Mouse (Mus musculus): Measurements from ENCODE around the gene Hoxb4. TPM values are rescaled to one million over a fixed set of nuclear protein-coding genes. Genes with fewer than 3 reads are reported as not detected.

The Hoxb4 gene
- polyA plus RNA-seq, 1 experiment from 2014 or later, result 3.8 TPM

DNA sequence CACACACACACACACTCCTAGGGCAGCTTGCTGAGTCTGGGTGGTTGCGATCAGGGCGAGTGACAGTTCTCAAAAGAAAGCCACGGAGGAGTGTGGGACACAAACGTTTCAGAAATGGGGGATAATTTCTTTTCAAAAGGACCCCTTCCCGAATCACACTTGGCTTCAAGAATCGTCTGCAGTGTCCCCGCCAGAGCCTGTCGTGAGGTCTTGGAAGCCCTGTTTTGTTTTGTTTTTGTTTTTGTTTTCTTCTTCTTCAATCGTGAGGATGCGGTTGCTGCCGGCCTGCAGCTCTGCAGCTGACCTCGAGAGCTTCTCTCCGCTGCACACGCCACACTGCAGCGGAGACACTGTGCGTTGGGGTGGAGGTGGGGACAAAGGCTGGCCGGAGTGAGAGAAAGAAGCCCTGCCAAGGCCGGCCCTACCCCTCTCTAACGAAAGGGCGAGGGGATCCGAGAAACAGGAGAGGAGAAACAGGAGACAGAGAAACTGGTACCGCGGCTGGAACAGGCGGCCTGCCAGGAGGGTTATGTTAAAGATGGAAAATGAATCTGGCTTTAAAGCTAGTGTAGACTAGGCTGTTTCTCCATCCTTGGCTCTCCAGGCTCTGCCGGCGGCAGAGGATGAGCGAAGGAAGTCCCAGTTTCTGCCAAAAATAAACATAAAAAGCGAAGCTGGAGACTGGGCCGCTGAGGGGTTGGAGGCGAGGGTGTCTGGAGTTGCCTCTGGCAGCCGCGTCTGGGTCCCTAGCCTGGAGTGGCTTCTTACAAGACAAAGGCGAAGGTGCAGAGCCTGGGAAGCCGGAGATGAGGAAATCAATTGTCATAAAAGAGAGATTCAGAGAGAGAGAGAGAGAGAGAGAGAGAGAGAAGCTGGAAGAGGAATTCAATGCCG, 40.7 kb upstream of the Hoxb4 start:
- peak overlapping the region; percentile 36 for H3K4me2 ChIP-seq (ENCODE audit: low read length)
- no peak overlapping the region for H3K4me3 ChIP-seq (ENCODE audit: low read depth, low read length)
- no peaks in the 10 kb centered on the region for H3K9me3 ChIP-seq (ENCODE audit: control insufficient read depth, low read length)
- 7% methylated on average over 35 of the region's 35 CpGs for WGBS
- 0 out of 2 replicates have a peak overlapping the region, but pooled peaks have one; percentile 20 for H3K9ac ChIP-seq (ENCODE audit: low read length)
- H3K27ac ChIP-seq (ENCODE audit: low read depth), result no peak overlapping the region
- peaks cover 86% of the 10 kb centered on the region for H3K27me3 ChIP-seq (replicated peaks; ENCODE audit: control insufficient read depth, insufficient read depth, low read length)
- DNase-seq (ENCODE audit: low spot score), result no peak
- no peak for ATAC-seq (replicated peaks; ENCODE audit: low FRiP score, low TSS enrichment, low read depth)
- peaks cover 7% of the 10 kb centered on the region; the same call in 1 of the 2 replicates for H3K4me1 ChIP-seq (replicated peaks; ENCODE audit: control insufficient read depth, insufficient read depth, low read length)
- H3K36me3 ChIP-seq (ENCODE audit: control insufficient read depth, insufficient read depth, low read length), result no peaks in the 10 kb centered on the region

- H3K36me3 ChIP-seq (ENCODE audit: control insufficient read depth, insufficient read depth, low read length), result no peaks in the 10 kb centered on the region
Observed at GRCm38 (mm10) chr11:96278324-96278723, 39.7 kb upstream of the Hoxb4 start.

GRCm38 (mm10) chr11:96278773-96279172, 39.3 kb upstream of the Hoxb4 start:
- Histone ChIP-seq H3K9ac (ENCODE audit: low read length) (no peak overlapping the region), H3K4me1 (replicated peaks; ENCODE audit: control insufficient read depth, insufficient read depth, low read length) (peaks cover 7% of the 10 kb centered on the region; the same call in 1 of the 2 replicates)
- ATAC-seq (replicated peaks; ENCODE audit: low FRiP score, low TSS enrichment, low read depth), result peak; percentile 32

More at GRCm38 (mm10) chr11:96278324-96278723, 39.7 kb upstream of the Hoxb4 start:
- Histone ChIP-seq H3K27me3 (replicated peaks; ENCODE audit: control insufficient read depth, insufficient read depth, low read length) (peaks cover 77% of the 10 kb centered on the region), H3K4me3 (ENCODE audit: low read depth, low read length) (no peak overlapping the region), H3K4me2 (ENCODE audit: low read length) (0 out of 2 replicates have a peak overlapping the region, but pooled peaks have one; percentile 36), H3K9me3 (ENCODE audit: control insufficient read depth, low read length) (no peaks in the 10 kb centered on the region), H3K9ac (ENCODE audit: low read length) (no peak overlapping the region), H3K27ac (ENCODE audit: low read depth) (no peak overlapping the region), H3K4me1 (replicated peaks; ENCODE audit: control insufficient read depth, insufficient read depth, low read length) (peaks cover 7% of the 10 kb centered on the region; the same call in 1 of the 2 replicates)
- 19% methylated on average over 14 of the region's 14 CpGs for WGBS
- ATAC-seq (replicated peaks; ENCODE audit: low FRiP score, low TSS enrichment, low read depth) (no peak), DNase-seq (ENCODE audit: low spot score) (no peak)

DNA sequence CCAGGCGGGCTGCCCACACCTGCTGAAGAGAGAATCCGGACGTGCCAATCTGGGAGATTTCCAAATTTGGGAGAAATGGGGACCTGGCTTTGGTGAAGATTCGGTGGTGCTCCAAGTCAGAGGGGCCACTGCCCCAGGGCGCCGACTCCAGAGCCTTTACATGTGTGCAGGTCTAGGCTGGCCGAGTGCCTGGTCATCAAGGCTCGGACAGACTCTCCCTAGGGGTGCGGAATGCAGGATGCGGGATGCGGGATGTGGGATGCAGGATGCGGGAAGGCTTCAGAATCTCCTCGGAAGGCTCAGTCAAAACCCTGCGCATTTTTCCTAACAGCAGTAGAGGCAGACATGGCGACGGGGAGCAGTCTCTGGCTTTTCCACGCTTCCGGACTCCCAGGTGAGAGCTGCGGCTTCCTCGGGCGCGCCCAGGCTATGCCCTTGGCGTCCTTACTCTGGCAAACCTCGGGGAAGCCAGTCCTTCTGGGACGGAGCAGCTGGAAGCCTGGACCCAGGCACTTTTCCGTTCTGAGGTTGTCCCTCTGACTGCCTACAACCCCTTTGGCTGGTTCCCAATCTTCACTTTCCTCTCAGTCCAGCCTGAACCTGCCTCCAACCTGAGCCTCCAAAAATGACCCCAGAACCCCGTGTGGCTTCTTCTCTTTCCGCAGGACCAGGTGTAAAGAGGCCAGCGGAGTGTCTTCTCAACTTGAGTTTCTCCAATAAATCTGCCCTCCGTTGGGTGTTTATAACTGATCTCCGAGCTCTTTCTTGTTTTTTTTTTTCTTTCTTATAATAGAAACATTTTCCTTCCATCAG, 38.4 kb upstream of the Hoxb4 start:
- peaks cover 64% of the 10 kb centered on the region for H3K27me3 ChIP-seq (replicated peaks; ENCODE audit: control insufficient read depth, insufficient read depth, low read length)
- no peaks in the 10 kb centered on the region for H3K36me3 ChIP-seq (ENCODE audit: control insufficient read depth, insufficient read depth, low read length)
- no peak overlapping the region for H3K9ac ChIP-seq (ENCODE audit: low read length)
- 7% methylated on average over 31 of the region's 31 CpGs for WGBS
- H3K4me1 ChIP-seq (replicated peaks; ENCODE audit: control insufficient read depth, insufficient read depth, low read length), result peaks cover 7% of the 10 kb centered on the region; the same call in 1 of the 2 replicates
- no peak overlapping the region for H3K4me3 ChIP-seq (ENCODE audit: low read depth, low read length)
- H3K9me3 ChIP-seq (ENCODE audit: control insufficient read depth, low read length), result no peaks in the 10 kb centered on the region
- DNase-seq (ENCODE audit: low spot score) (no peak), ATAC-seq (replicated peaks; ENCODE audit: low FRiP score, low TSS enrichment, low read depth) (no peak)
- H3K27ac ChIP-seq (ENCODE audit: low read depth), result no peak overlapping the region
- peak overlapping the region; percentile 33; the same call in 1 of the 2 replicates for H3K4me2 ChIP-seq (ENCODE audit: low read length)

More at GRCm38 (mm10) chr11:96278773-96279172, 39.3 kb upstream of the Hoxb4 start:
- peak; percentile 94 for DNase-seq (ENCODE audit: low spot score)
- H3K36me3 ChIP-seq (ENCODE audit: control insufficient read depth, insufficient read depth, low read length), result no peaks in the 10 kb centered on the region
- H3K4me2 ChIP-seq (ENCODE audit: low read length), result no peak overlapping the region
- under 1% methylated on average over 9 of the region's 9 CpGs for WGBS
- H3K9me3 ChIP-seq (ENCODE audit: control insufficient read depth, low read length), result no peaks in the 10 kb centered on the region
- no peak overlapping the region for H3K27ac ChIP-seq (ENCODE audit: low read depth)
- peaks cover 72% of the 10 kb centered on the region for H3K27me3 ChIP-seq (replicated peaks; ENCODE audit: control insufficient read depth, insufficient read depth, low read length)
- no peak overlapping the region for H3K4me3 ChIP-seq (ENCODE audit: low read depth, low read length)

- DNase-seq (ENCODE audit: low spot score) (no peak), ATAC-seq (replicated peaks; ENCODE audit: low FRiP score, low TSS enrichment, low read depth) (no peak)
- Histone ChIP-seq H3K9ac (ENCODE audit: low read length) (no peak overlapping the region), H3K36me3 (ENCODE audit: control insufficient read depth, insufficient read depth, low read length) (no peaks in the 10 kb centered on the region), H3K4me2 (ENCODE audit: low read length) (peak overlapping the region; percentile 86; the same call in 1 of the 2 replicates), H3K27me3 (replicated peaks; ENCODE audit: control insufficient read depth, insufficient read depth, low read length) (peaks cover 53% of the 10 kb centered on the region), H3K4me3 (ENCODE audit: low read depth, low read length) (no peak overlapping the region), H3K4me1 (replicated peaks; ENCODE audit: control insufficient read depth, insufficient read depth, low read length) (peaks cover 7% of the 10 kb centered on the region; the same call in 1 of the 2 replicates), H3K9me3 (ENCODE audit: control insufficient read depth, low read length) (no peaks in the 10 kb centered on the region), H3K27ac (ENCODE audit: low read depth) (no peak overlapping the region)
- WGBS, result 23% methylated on average over 8 of the region's 8 CpGs
Observed at GRCm38 (mm10) chr11:96280399-96281378, 37.4 kb upstream of the Hoxb4 start.

DNA sequence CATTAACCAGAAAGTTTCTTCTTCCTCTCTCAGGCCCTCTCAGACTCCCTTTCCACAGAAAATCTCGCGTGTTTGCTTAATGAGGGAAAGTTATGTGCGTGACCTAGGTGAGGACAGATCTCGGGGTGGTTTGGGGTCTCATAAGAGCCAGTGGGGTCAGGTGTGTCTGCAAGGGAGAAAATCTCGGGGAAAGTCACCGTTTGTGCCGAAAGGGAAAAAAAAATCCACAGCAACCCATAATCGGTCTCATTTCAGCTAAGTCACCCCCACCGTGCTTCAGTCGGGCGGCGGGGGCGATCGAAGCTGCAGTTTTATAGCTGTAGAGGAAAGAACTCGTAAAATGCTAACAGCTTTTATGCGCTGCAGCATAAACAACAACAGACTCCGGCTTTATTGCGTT, 36.7 kb upstream of the Hoxb4 start:
- 12% methylated on average over 18 of the region's 18 CpGs for WGBS
- H3K9ac ChIP-seq (ENCODE audit: low read length), result no peak overlapping the region
- H3K4me3 ChIP-seq (ENCODE audit: low read depth, low read length), result peak overlapping the region; percentile 49; the same call in 1 of the 2 replicates
- no peaks in the 10 kb centered on the region for H3K9me3 ChIP-seq (ENCODE audit: control insufficient read depth, low read length)
- peak overlapping the region; percentile 86 for H3K4me2 ChIP-seq (ENCODE audit: low read length)
- ATAC-seq (replicated peaks; ENCODE audit: low FRiP score, low TSS enrichment, low read depth), result no peak
- DNase-seq (ENCODE audit: low spot score), result no peak
- no peak overlapping the region for H3K27ac ChIP-seq (ENCODE audit: low read depth)
- no peaks in the 10 kb centered on the region for H3K36me3 ChIP-seq (ENCODE audit: control insufficient read depth, insufficient read depth, low read length)
- peaks cover 7% of the 10 kb centered on the region; the same call in 1 of the 2 replicates for H3K4me1 ChIP-seq (replicated peaks; ENCODE audit: control insufficient read depth, insufficient read depth, low read length)
- H3K27me3 ChIP-seq (replicated peaks; ENCODE audit: control insufficient read depth, insufficient read depth, low read length), result peaks cover 52% of the 10 kb centered on the region

- peak within 1 kb of the TSS; percentile 49 for H3K4me3 ChIP-seq (ENCODE audit: low read depth, low read length)
- no peaks in the 10 kb centered on the region for H3K36me3 ChIP-seq (ENCODE audit: control insufficient read depth, insufficient read depth, low read length)
- peak within 1 kb of the TSS; percentile 93; the same call in 1 of the 2 replicates for H3K27ac ChIP-seq (ENCODE audit: low read depth)
- whole genome bisulfite sequencing, result 2% methylated on average over 27 of the region's 27 CpGs
- peaks cover 51% of the 10 kb centered on the region for H3K27me3 ChIP-seq (replicated peaks; ENCODE audit: control insufficient read depth, insufficient read depth, low read length)
- no peaks in the 10 kb centered on the region for H3K9me3 ChIP-seq (ENCODE audit: control insufficient read depth, low read length)
- DNase-seq (ENCODE audit: low spot score), result no peak
- peak within 1 kb of the TSS; percentile 86 for H3K4me2 ChIP-seq (ENCODE audit: low read length)
- ATAC-seq (replicated peaks; ENCODE audit: low FRiP score, low TSS enrichment, low read depth), result no peak
- H3K9ac ChIP-seq (ENCODE audit: low read length), result peak within 1 kb of the TSS; percentile 82
- peaks cover 8% of the 10 kb centered on the region for H3K4me1 ChIP-seq (replicated peaks; ENCODE audit: control insufficient read depth, insufficient read depth, low read length)
Observed at GRCm38 (mm10) chr11:96281855-96282570, 36.1 kb upstream of the Hoxb4 start, which contains the start of gene Hoxb8. TSS of gene Hoxb8 (plus strand) at chr11:96281905.

All from intestine, embryonic 14.5 days (tissue).